Mouse (Mus musculus): Measurements from ENCODE around the gene Gli3.

GRCm38 (mm10) chr13:15421182-15421750, 41.8 kb upstream of the Gli3 start:
- TF ChIP-seq CTCF (IDR thresholded peaks at IDR 0.05; ENCODE audit: low read depth): no peak
- TF ChIP-seq EP300 (IDR thresholded peaks at IDR 0.05; ENCODE audit: low read depth): no peak

Data from liver, embryonic 14.5 days (tissue).